Mouse (Mus musculus): ENCODE data around the gene Rock2. TPM values are rescaled to one million over a fixed set of nuclear protein-coding genes. Genes with fewer than 3 reads are reported as not detected.

Rock2 gene
- polyA plus RNA-seq, 1 experiment, result not detected

DNA sequence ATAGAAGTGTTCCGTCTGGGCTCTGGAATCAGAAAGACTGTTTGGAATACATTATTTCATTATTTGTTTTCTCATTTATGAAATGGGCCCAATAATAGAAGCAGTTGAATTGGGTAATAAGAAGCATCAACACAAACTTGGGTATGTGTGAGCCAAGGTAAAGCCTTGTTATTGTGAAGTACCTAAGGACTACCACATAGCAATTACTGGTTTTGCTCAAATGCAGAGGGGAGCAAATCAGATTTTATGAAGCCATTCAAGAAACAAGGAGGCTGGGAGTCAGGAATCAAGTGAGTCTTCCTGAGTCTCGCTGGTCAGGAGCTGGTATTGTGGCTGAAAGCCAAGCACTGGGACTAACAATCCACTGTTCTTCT lies 38.4 kb upstream of the Rock2 start:
- Histone ChIP-seq H3K4me3 (ENCODE audit: insufficient read depth, low read depth, low read length) (no peak overlapping the region), H3K27ac (ENCODE audit: insufficient read depth, low read depth, low read length) (no peak overlapping the region), H3K4me1 (ENCODE audit: control insufficient read depth, insufficient read depth, low read length) (peaks cover 10% of the 10 kb centered on the region)
- TF ChIP-seq POLR2A (IDR thresholded peaks at IDR 0.05; ENCODE audit: insufficient read depth, low read depth, low read length) (no peak), CTCF (IDR thresholded peaks at IDR 0.05; ENCODE audit: insufficient read depth, low read depth, low read length) (no peak)
- 38% methylated on average over 2 of the region's 2 CpGs for WGBS

DNA sequence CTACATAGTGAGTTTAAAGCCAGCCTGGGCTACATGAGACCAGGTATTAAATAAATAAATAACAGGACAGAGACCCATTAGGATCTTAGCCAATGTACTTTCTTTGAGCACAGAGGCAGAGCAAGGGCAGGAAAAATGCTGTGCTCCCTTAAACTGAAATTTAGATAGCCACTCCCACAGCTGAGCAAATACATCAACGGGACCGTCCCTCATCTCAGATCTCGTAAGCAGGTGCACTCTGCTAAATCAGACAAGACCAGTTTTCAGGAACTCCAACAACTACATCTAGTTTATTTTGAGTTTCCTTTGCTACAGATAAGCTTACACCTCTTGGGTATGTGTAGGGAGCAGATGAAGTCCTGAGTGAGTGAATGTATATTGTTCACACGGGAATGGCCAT lies 36.6 kb upstream of the Rock2 start:
- no peak overlapping the region for H3K27ac ChIP-seq (ENCODE audit: insufficient read depth, low read depth, low read length)
- H3K4me3 ChIP-seq (ENCODE audit: insufficient read depth, low read depth, low read length), result no peak overlapping the region
- TF ChIP-seq POLR2A (IDR thresholded peaks at IDR 0.05; ENCODE audit: insufficient read depth, low read depth, low read length) (no peak), CTCF (IDR thresholded peaks at IDR 0.05; ENCODE audit: insufficient read depth, low read depth, low read length) (no peak)
- 83% methylated on average over 4 of the region's 4 CpGs for WGBS
- H3K4me1 ChIP-seq (ENCODE audit: control insufficient read depth, insufficient read depth, low read length), result peaks cover 10% of the 10 kb centered on the region

- peaks cover 4% of the 10 kb centered on the region for H3K4me1 ChIP-seq (ENCODE audit: control insufficient read depth, insufficient read depth, low read length)
- WGBS, result 92% methylated on average over 2 of the region's 2 CpGs
- H3K27ac ChIP-seq (ENCODE audit: insufficient read depth, low read depth, low read length), result no peak overlapping the region
- no peak overlapping the region for H3K4me3 ChIP-seq (ENCODE audit: insufficient read depth, low read depth, low read length)
- no peak for TF ChIP-seq POLR2A (IDR thresholded peaks at IDR 0.05; ENCODE audit: insufficient read depth, low read depth, low read length)
- TF ChIP-seq CTCF (IDR thresholded peaks at IDR 0.05; ENCODE audit: insufficient read depth, low read depth, low read length), result no peak
Observed at GRCm38 (mm10) chr12:16859781-16860180, 34.9 kb upstream of the Rock2 start.

DNA sequence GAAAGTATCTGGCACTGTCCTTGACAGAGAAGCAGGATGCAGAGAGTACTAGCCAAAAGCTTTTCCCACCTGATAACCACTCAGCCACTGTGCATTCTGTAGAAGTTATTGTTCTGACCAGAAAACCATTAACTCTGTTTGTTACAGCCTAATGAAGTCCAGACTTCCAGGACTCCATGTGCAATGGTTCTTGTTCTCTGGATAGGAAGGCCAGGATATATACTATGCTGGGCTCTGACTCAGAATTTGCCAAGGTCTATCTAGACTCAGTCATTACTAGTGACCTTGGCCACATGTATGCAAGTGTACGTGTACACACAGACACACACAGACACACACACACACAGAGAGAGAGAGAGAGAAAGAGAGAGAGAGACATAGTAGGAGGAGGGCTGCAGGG lies 34.2 kb upstream of the Rock2 start:
- no peak overlapping the region for H3K4me3 ChIP-seq (ENCODE audit: insufficient read depth, low read depth, low read length)
- H3K4me1 ChIP-seq (ENCODE audit: control insufficient read depth, insufficient read depth, low read length), result peaks cover 4% of the 10 kb centered on the region
- 69% methylated on average over 1 of the region's 1 CpGs for WGBS
- no peak overlapping the region for H3K27ac ChIP-seq (ENCODE audit: insufficient read depth, low read depth, low read length)
- TF ChIP-seq CTCF (IDR thresholded peaks at IDR 0.05; ENCODE audit: insufficient read depth, low read depth, low read length) (no peak), POLR2A (IDR thresholded peaks at IDR 0.05; ENCODE audit: insufficient read depth, low read depth, low read length) (no peak)

DNA sequence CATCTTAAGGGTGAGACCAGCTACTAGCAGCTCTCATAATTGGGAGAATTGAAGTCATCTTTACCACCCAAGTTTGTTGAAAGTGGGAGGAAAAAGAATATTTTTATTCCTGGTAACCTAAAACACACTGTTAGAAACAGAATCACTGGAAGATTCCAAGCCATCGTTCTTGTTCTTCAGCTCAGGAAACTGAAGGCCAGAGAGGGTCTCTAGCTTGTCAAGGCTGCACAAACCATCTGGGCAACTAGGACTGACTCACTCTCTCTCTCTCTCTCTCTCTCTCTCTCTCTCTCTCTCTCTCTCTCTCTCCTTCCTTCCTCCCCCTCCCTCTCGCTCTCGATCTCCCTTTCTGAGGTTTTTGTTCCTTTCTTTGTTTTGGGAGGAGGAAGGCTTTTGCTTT lies 33.7 kb upstream of the Rock2 start:
- 65% methylated on average over 3 of the region's 3 CpGs for WGBS
- Histone ChIP-seq H3K4me3 (ENCODE audit: insufficient read depth, low read depth, low read length) (no peak overlapping the region), H3K27ac (ENCODE audit: insufficient read depth, low read depth, low read length) (no peak overlapping the region), H3K4me1 (ENCODE audit: control insufficient read depth, insufficient read depth, low read length) (peaks cover 2% of the 10 kb centered on the region)
- TF ChIP-seq CTCF (IDR thresholded peaks at IDR 0.05; ENCODE audit: insufficient read depth, low read depth, low read length) (no peak), POLR2A (IDR thresholded peaks at IDR 0.05; ENCODE audit: insufficient read depth, low read depth, low read length) (no peak)

DNA sequence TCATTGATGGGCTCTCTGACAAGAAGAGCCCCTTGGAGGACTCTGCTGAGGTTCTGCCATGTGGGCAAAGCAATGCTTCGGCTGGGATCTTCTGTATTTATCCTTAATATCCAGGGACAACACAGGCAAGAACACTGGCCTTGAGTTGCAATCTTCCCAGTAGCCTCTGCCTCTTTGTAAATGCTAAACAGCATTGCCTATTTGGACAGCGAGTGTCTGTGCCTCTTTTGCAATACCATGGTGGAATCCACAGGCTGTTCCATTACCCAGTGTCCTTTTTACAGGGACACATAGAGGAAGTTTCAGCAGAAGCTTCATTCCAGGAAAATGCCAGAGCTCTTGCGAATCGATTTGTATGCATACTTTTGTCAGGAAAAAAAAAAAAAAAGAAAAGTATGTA lies 30.2 kb upstream of the Rock2 start:
- 92% methylated on average over 4 of the region's 4 CpGs for WGBS
- Histone ChIP-seq H3K4me3 (ENCODE audit: insufficient read depth, low read depth, low read length) (no peak overlapping the region), H3K4me1 (ENCODE audit: control insufficient read depth, insufficient read depth, low read length) (peaks cover under 1% of the 10 kb centered on the region), H3K27ac (ENCODE audit: insufficient read depth, low read depth, low read length) (no peak overlapping the region)
- TF ChIP-seq POLR2A (IDR thresholded peaks at IDR 0.05; ENCODE audit: insufficient read depth, low read depth, low read length), result no peak
- TF ChIP-seq CTCF (IDR thresholded peaks at IDR 0.05; ENCODE audit: insufficient read depth, low read depth, low read length), result no peak

DNA sequence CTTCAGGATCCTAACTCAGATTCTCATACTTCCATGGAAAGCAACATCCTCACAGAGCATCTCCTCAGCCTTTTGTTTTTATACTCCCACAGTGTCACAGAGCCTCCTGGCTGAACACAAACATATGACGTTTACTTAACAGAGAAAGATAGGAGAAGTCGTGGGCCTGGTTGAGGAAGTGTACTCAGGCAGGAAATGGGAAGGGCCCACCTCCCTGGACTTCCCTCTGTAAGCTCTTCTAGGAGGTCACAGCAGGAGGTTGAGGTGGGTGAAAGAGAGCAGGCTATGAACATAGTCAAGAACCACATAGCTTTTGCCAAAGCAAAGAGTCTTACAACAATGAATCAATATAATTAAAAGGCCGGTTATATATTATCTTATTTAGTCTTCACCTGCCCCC lies 28.8 kb upstream of the Rock2 start:
- WGBS, result 58% methylated on average over 3 of the region's 3 CpGs

DNA sequence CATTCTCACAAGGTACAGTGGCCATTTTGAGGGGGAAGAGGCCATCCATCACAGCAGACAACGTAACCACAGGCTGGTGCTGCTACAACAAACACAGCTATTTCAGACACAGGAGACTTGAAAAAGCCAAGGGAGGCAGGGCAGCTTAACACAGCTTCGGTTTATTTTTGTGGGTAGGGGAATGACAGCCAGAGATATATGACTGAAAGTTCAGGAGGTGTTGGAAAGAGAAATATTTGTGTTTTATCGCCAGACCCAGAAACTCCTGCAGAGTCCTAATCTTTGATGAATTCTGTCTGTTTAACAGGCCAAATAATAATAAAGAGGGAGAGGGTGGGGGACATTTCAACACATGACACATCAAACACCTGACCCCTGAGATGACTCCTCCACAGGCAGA lies 28.2 kb upstream of the Rock2 start:
- Histone ChIP-seq H3K4me3 (ENCODE audit: insufficient read depth, low read depth, low read length) (no peak overlapping the region), H3K4me1 (ENCODE audit: control insufficient read depth, insufficient read depth, low read length) (peaks cover 11% of the 10 kb centered on the region), H3K27ac (ENCODE audit: insufficient read depth, low read depth, low read length) (no peak overlapping the region)
- 83% methylated on average over 3 of the region's 3 CpGs for WGBS
- TF ChIP-seq CTCF (IDR thresholded peaks at IDR 0.05; ENCODE audit: insufficient read depth, low read depth, low read length), result no peak
- TF ChIP-seq POLR2A (IDR thresholded peaks at IDR 0.05; ENCODE audit: insufficient read depth, low read depth, low read length), result no peak

More for the DNA sequence above, 28.8 kb upstream of the Rock2 start:
- TF ChIP-seq CTCF (IDR thresholded peaks at IDR 0.05; ENCODE audit: insufficient read depth, low read depth, low read length) (no peak), POLR2A (IDR thresholded peaks at IDR 0.05; ENCODE audit: insufficient read depth, low read depth, low read length) (no peak)
- H3K4me3 ChIP-seq (ENCODE audit: insufficient read depth, low read depth, low read length), result no peak overlapping the region
- H3K27ac ChIP-seq (ENCODE audit: insufficient read depth, low read depth, low read length), result no peak overlapping the region
- peaks cover 11% of the 10 kb centered on the region for H3K4me1 ChIP-seq (ENCODE audit: control insufficient read depth, insufficient read depth, low read length)

DNA sequence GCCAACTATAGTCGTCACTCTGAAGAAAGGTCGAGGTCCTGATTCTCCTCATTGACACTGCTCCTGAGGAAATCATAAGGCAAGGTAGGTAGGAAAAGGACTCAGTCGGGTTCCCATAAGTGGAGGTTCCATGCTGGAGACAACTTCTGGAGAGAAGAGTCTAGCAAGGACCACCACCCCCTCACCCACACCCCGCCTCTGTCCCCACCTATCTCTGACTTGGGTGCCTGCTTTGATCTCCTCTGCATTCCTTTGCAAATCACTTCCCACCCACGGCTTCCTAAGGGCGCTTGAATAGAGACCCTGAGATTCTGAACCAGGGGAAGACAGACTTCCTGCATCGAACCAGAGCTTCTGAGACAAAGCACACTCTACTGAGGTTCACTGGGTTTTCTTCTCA lies 27.4 kb upstream of the Rock2 start:
- WGBS, result 91% methylated on average over 7 of the region's 7 CpGs
- H3K4me3 ChIP-seq (ENCODE audit: insufficient read depth, low read depth, low read length), result no peak overlapping the region
- no peak for TF ChIP-seq POLR2A (IDR thresholded peaks at IDR 0.05; ENCODE audit: insufficient read depth, low read depth, low read length)
- no peak for TF ChIP-seq CTCF (IDR thresholded peaks at IDR 0.05; ENCODE audit: insufficient read depth, low read depth, low read length)
- H3K27ac ChIP-seq (ENCODE audit: insufficient read depth, low read depth, low read length), result no peak overlapping the region
- H3K4me1 ChIP-seq (ENCODE audit: control insufficient read depth, insufficient read depth, low read length), result peaks cover 11% of the 10 kb centered on the region

- Histone ChIP-seq H3K4me1 (ENCODE audit: control insufficient read depth, insufficient read depth, low read length) (peaks cover 11% of the 10 kb centered on the region), H3K27ac (ENCODE audit: insufficient read depth, low read depth, low read length) (no peak overlapping the region), H3K4me3 (ENCODE audit: insufficient read depth, low read depth, low read length) (no peak overlapping the region)
- 79% methylated on average over 6 of the region's 6 CpGs for WGBS
- TF ChIP-seq POLR2A (IDR thresholded peaks at IDR 0.05; ENCODE audit: insufficient read depth, low read depth, low read length), result no peak
- TF ChIP-seq CTCF (IDR thresholded peaks at IDR 0.05; ENCODE audit: insufficient read depth, low read depth, low read length), result no peak
Observed at GRCm38 (mm10) chr12:16868618-16869017, 26.1 kb upstream of the Rock2 start.
